Mouse (Mus musculus) intestine, postnatal 0 days (tissue): ENCODE results near the gene Eid1. TPM values are rescaled to one million over a fixed set of nuclear protein-coding genes. Genes with fewer than 3 reads are reported as not detected.

Experiments used
- ATAC-seq: fragments of 200-750 bp; cut with Nextera tagmentation; 2 replicates; pipeline ENCODE4 v1.8.0; 2017; ENCODE audit warnings: mild to moderate bottlenecking, moderate TSS enrichment, moderate library complexity
- H3K27ac ChIP-seq: fragments of 300-500 bp; sonication (generic); 2 replicates; pipeline ENCODE4 v1.5.1; 2014; ENCODE audit warnings: mild to moderate bottlenecking, low read depth, low read length, moderate library complexity
- H3K27me3 ChIP-seq: fragments of 300-500 bp; sonication (generic); replicated peaks from 2 replicates; pipeline ENCODE4 v1.6.1; 2014; ENCODE audit warnings: low read length, mixed read lengths; ENCODE audit not compliant: control insufficient read depth, insufficient read depth
- H3K36me3 ChIP-seq: fragments of 300-500 bp; sonication (generic); 2 replicates; pipeline ENCODE4 v1.6.1; 2014; ENCODE audit warnings: mild to moderate bottlenecking, moderate library complexity; ENCODE audit not compliant: control insufficient read depth, insufficient read depth
- H3K4me1 ChIP-seq: fragments of 300-500 bp; sonication (generic); replicated peaks from 2 replicates; pipeline ENCODE4 v1.6.1; 2014; ENCODE audit warnings: antibody characterized with exemption, low read length, mixed read lengths; ENCODE audit not compliant: control insufficient read depth, insufficient read depth
- H3K4me2 ChIP-seq: fragments of 300-500 bp; sonication (generic); replicated peaks from 2 replicates; pipeline ENCODE4 v1.6.1; 2014; ENCODE audit warnings: low read depth, mild to moderate bottlenecking, moderate library complexity
- H3K4me3 ChIP-seq: fragments of 300-500 bp; sonication (generic); 2 replicates; pipeline ENCODE4 v1.5.1; 2014; ENCODE audit warnings: low read depth, low read length
- H3K9ac ChIP-seq: fragments of 300-500 bp; sonication (generic); 2 replicates; pipeline ENCODE4 v1.6.1; 2014; ENCODE audit warnings: mild to moderate bottlenecking, low read depth, low read length
- H3K9me3 ChIP-seq: fragments of 300-500 bp; sonication (generic); 2 replicates; pipeline ENCODE4 v1.6.1; 2016; ENCODE audit warnings: mixed run types; ENCODE audit not compliant: control insufficient read depth
- CTCF ChIP-seq: sonication (generic); IDR thresholded peaks from 2 replicates; pipeline ENCODE4 v1.5.1; 2016; ENCODE audit warnings: low read depth, mild to moderate bottlenecking, control low read depth, antibody characterized with exemption, moderate library complexity
- WGBS: fragments of 180-500 bp; shearing (Covaris S2); extraction: QIAGEN DNeasy Blood & Tissue Kit; methylation state at CpG from one replicate; pipeline ENCODE4 v1.1.7; 2014; 5-methylcytosine and 5-hydroxymethylcytosine counted together
- polyA plus RNA-seq: library from polyadenylated mRNA; unstranded; fragments of >200 nt; fragmentation: Nextera tagmentation; extraction: Ambion mirVana; gene quantifications from 2 replicates; pipeline ENCODE4 v1.2.1, GENCODE M21; 2015

Eid1 gene
- 64.3 and 67.4 TPM in 2 replicates for polyA plus RNA-seq

- Histone ChIP-seq H3K27me3 (no peaks in the 10 kb centered on the region), H3K27ac (peak within 1 kb of the TSS; percentile 75; the same call in 1 of the 2 replicates), H3K4me3 (peak within 1 kb of the TSS; percentile 76), H3K36me3 (no peaks in the 10 kb centered on the region), H3K9me3 (no peaks in the 10 kb centered on the region), H3K4me1 (no peaks in the 10 kb centered on the region), H3K4me2 (peak within 1 kb of the TSS; percentile 95), H3K9ac (peak within 1 kb of the TSS; percentile 73)
- no peak for TF ChIP-seq CTCF
- under 1% methylated on average over 74 of the region's 79 CpGs for WGBS
- peak; percentile 87 for ATAC-seq
These were observed at the start of gene Eid1 for GRCm38 (mm10) chr2:125672957-125673631. TSS of gene Eid1 (plus strand) at chr2:125673095.

DNA sequence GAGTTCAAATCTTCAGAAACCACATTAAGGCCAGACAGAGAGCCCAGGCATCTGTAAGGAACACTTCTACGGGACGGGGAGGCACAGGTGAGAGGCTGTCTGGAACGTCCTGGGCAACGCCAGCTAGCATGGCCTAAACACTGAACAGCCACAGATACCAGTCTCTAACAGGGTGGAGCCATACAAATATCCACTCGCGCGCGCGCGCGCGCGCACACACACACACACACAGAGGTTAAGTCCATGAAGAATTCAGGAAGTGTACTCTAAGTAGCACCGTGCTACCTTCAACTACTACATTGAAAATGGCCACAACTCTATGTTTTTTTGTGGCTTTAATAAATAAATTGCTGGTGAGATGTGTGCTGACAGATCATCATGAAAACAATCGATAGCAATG lies 49.7 kb upstream of the Eid1 start:
- 91% methylated on average over 15 of the region's 15 CpGs for WGBS
- Histone ChIP-seq H3K27me3 (no peaks in the 10 kb centered on the region), H3K36me3 (peaks cover 10% of the 10 kb centered on the region; the same call in 1 of the 2 replicates), H3K9ac (no peak overlapping the region), H3K9me3 (no peaks in the 10 kb centered on the region), H3K4me1 (no peaks in the 10 kb centered on the region), H3K27ac (no peak overlapping the region), H3K4me3 (no peak overlapping the region), H3K4me2 (no peak overlapping the region)
- no peak for TF ChIP-seq CTCF
- no peak for ATAC-seq

GRCm38 (mm10) chr2:125624127-125624685 lies 48.7 kb upstream of the Eid1 start:
- H3K4me2 ChIP-seq, result peak overlapping the region; percentile 87
- H3K36me3 ChIP-seq, result peaks cover 7% of the 10 kb centered on the region; the same call in 1 of the 2 replicates
- no peaks in the 10 kb centered on the region for H3K4me1 ChIP-seq
- peak overlapping the region; percentile 91 for H3K4me3 ChIP-seq
- H3K27me3 ChIP-seq, result no peaks in the 10 kb centered on the region
- no peaks in the 10 kb centered on the region for H3K9me3 ChIP-seq
- 0 out of 2 replicates have a peak overlapping the region, but pooled peaks have one; percentile 35 for H3K27ac ChIP-seq
- H3K9ac ChIP-seq, result peak overlapping the region; percentile 68
- 6% methylated on average over 9 of the region's 9 CpGs for WGBS
- no peak for TF ChIP-seq CTCF
- ATAC-seq, result no peak

GRCm38 (mm10) chr2:125624837-125625351 lies 48.0 kb upstream of the Eid1 start, which contains the start of gene Cep152:
TSS of gene Cep152 (minus strand) at chr2:125625113.
- no peaks in the 10 kb centered on the region for H3K27me3 ChIP-seq
- peak; percentile 99 for ATAC-seq
- peak within 1 kb of the TSS; percentile 68 for H3K9ac ChIP-seq
- peak within 1 kb of the TSS; percentile 35; the same call in 1 of the 2 replicates for H3K27ac ChIP-seq
- peak within 1 kb of the TSS; percentile 91 for H3K4me3 ChIP-seq
- H3K9me3 ChIP-seq, result no peaks in the 10 kb centered on the region
- TF ChIP-seq CTCF, result peak; percentile 66
- 0% methylated on average over 48 of the region's 50 CpGs for WGBS
- H3K4me2 ChIP-seq, result peak within 1 kb of the TSS; percentile 87
- no peaks in the 10 kb centered on the region for H3K4me1 ChIP-seq
- H3K36me3 ChIP-seq, result peaks cover under 1% of the 10 kb centered on the region; the same call in 1 of the 2 replicates

DNA sequence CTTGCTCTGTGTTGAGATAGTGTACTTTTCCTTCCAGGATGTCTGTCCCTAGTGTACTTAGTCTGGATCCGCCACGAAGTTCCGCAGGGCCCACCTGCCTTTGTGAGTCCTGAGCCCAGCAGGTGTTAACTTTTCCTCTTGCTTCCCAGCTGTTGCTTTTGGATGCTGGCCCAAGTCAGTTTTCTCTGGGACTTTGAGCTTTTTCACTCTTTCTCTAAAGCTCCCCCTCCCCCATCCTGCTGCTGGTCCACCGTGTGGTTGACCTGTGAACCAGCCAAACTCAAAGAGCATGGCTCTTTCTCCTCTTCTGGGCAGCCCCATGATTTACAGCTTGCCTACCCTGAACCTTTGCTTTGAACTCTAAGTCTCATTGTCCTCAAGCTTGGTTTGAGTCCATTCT lies 46.4 kb upstream of the Eid1 start:
- no peak for TF ChIP-seq CTCF
- no peak overlapping the region for H3K9ac ChIP-seq
- no peak overlapping the region for H3K4me2 ChIP-seq
- no peaks in the 10 kb centered on the region for H3K4me1 ChIP-seq
- ATAC-seq, result no peak
- no peak overlapping the region for H3K4me3 ChIP-seq
- H3K36me3 ChIP-seq, result no peaks in the 10 kb centered on the region
- 88% methylated on average over 4 of the region's 4 CpGs for WGBS
- H3K27ac ChIP-seq, result no peak overlapping the region
- no peaks in the 10 kb centered on the region for H3K27me3 ChIP-seq
- no peaks in the 10 kb centered on the region for H3K9me3 ChIP-seq

DNA sequence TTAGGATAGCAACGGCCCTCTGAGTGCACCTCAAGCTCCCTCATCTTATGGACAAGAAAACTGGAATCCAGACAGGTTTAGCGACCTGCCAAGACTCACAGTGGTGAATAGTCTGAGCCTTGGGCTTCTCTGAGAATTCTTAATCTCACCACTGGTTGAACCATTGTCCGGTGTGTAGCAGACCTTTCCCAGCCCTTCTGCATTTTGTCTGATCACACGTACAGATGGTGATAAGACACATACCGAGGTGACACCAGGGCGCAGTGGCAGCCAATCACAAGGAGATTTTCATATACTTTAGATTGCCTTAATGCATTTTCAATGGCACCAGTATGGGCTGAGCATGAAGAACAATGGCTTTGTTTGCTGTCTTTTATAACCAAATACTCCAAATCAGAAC lies 44.4 kb upstream of the Eid1 start:
- WGBS, result 60% methylated on average over 6 of the region's 6 CpGs
- ATAC-seq, result no peak
- no peaks in the 10 kb centered on the region for H3K4me1 ChIP-seq

More for the DNA sequence above, 44.4 kb upstream of the Eid1 start:
- Histone ChIP-seq H3K4me2 (no peak overlapping the region), H3K27ac (no peak overlapping the region), H3K36me3 (no peaks in the 10 kb centered on the region), H3K27me3 (no peaks in the 10 kb centered on the region), H3K9ac (no peak overlapping the region), H3K9me3 (no peaks in the 10 kb centered on the region), H3K4me3 (no peak overlapping the region)
- TF ChIP-seq CTCF, result no peak
